Mouse (Mus musculus) adrenal gland, postnatal 36 days (tissue): ENCODE measurements around the gene Gm45844. TPM values are rescaled to one million over a fixed set of nuclear protein-coding genes. Genes with fewer than 3 reads are reported as not detected.
"Not testable (repeated sequence)": the region's sequence is repeated elsewhere in the genome, so short reads cannot be mapped to it uniquely, and the experiment has no call there.

Experiments used
- DNase-seq, 2 experiments: peaks; one replicate each; pipeline ENCODE4 v3.0.0; 2021; ENCODE audit warnings: mixed read lengths in 1 of 2
- long read RNA-seq, 2 experiments: library from polyadenylated mRNA; stranded (forward); transcript quantifications; one replicate each; pipeline ENCODE4 v2.0.0; 2021; ENCODE audit warnings: borderline sequencing depth in 2 of 2
- microRNA-seq: library from miRNA; unstranded; fragments of <30 nt; microRNA quantifications from one replicate; pipeline ENCODE4 v1.2.0, GENCODE M21; 2021
- total RNA-seq, 2 experiments: library from RNA; stranded (reverse); gene quantifications; 2 replicates each; pipeline ENCODE4 v1.2.3; 2021

Gm45844 gene
- total RNA-seq = 1 to 10 TPM; 2.6 to 4.0 TPM
- long read RNA-seq, experiment 1, partial matches to known transcripts = 0 of 4 reads
- long read RNA-seq, experiment 1, other reads (novel, unspliced or antisense) = 4 of 4 reads
- long read RNA-seq, experiment 2 = 0 reads

DNA sequence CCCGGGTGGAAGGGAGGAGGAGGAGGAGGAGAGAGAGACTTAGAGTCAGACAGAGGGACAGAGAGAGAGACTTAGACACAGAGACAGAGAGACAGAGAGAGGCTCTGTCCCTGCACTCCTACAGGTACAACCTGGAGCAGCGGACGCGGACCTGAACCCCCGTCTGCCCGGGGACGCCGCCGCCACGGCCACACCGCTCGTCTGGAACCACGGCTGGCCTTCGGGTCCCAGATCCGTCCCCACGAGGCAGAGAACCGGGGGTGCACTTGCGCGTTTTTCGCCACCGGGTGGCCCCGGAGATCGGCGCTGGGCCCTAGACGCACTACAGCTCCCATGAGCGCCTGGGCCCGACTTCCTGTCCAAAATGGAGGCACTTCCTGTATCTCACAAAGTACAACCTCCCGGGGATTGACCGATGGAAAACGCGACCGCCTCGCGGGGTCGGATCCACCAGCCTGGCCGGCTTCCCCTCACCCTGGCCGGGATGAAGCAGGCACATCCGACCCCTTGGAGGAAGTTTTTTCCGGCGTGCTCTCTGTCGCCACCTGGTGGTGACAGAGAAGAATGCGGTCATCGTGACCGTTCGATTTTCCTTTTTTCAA is at the start of gene Gm45844:
TSS of gene Gm45844 (minus strand) at position 324 of the 602 bp plus-strand sequence.
- peak; percentile 88 to 91 for DNase-seq

- peak; percentile 50 to 60 for DNase-seq
Observed at GRCm38 (mm10) chr7:7295595-7295994, 17.5 kb upstream of the Gm45844 start.

GRCm38 (mm10) chr7:7281383-7281782 is 3.3 kb upstream of the Gm45844 start:
- no peak for DNase-seq

DNA sequence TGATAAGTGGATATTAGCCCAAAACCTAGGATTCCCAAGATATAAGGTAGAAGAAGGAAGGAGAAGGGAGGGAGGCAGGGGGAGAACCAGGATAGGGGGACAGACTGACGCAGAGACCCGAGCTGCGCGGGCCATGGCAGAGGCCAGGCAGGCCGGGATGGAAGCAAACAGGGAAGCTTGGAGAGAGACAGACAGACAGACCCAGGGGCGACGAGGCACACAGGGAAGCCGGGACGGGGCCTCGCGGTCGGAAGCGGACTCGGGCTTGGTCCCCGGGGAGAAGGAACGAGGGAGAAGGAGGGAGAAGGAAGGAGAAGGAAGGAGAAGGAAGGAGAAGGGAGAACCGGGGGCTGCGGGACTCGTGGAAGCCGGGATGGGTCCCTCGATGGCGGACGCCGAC is 533 bp downstream of the Gm45844 start:
- peak; percentile 15 to 45 for DNase-seq

GRCm38 (mm10) chr7:7247228-7247627 is 30.9 kb downstream of the Gm45844 start, which contains the start of gene Vmn2r29:
Vmn2r29 (minus strand) TSS chr7:7247328.
- not testable (repeated sequence) for DNase-seq

DNA sequence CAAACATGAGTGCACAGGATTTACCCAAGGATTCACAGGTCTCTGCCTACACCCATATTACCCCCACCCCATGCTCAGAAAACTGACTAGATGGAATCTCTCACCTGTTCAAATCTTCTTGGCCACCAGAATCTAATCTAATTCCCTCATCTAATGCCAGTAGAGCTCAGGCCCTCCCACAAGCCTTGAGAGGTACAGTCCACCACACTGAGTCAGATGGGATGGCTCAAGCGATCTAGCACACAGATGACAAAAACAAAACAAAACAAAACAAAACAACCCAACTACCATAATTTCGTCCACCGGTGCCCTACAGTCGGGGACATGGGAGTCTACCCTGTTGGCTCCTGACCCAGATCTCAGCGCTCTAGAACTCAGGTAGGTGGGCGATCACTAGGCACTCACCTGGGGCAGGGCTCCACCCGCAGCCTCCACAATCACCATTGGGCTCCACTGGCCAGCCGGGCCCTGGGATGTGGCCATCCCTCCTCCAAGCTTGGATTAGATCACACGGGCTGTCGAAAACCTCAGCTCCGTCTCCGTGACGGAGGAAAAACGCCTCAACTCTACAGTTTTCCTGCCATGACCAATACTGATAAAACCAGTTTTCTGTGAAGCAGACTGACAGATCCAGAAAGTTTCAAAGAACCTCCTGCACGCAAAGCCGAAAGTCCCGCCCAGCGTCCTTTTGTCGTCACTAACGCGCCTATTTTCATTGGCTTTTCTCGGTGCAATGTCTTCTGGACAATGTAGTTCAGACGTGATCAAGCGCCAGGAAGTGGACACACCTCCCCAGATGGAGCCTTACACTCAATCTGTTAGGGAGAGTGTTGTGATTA is 68.6 kb downstream of the Gm45844 start, which contains the start of gene Zfp772:
TSS of gene Zfp772 (minus strand) at position 686 of the 839 bp plus-strand sequence.
- peak; percentile 25 to 53 for DNase-seq

DNA sequence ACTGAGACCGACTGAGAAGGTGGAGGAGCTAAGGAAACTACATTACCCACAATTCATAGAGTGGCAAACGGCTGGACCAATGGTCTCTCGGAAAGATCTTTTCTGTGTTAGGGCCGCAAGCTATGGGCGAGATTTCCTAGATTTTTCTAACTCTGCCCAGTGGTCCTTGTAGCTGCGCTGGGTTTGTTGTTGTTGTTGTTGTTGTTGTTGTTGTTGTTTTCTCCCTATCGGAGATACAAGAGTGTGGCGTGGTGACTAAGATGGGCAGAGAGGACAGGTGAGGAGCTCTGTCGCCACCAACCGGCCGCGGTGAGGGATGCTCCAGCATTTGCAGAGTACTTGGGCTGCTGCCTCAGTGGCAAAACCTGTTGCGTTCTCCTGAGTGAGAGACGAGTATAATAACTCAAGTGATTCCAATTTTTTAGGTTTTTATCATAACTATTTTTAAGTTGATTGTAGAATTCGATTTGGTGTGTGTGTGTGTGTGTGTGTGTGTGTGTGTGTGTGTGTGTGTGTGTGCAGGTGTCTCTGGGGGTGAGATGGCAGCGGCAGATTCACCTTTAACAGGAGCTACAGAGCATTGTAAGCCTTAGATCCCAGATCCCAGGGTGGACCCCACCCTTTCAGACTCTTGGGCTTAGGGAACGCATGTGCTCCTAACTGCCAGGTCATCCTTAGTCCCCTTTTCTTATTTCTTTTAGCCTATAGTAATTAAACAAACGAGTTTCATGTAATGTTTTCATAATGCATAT is 89.7 kb downstream of the Gm45844 start:
- peak; percentile 74 to 84 for DNase-seq

- DNase-seq = no peak
Observed at GRCm38 (mm10) chr7:7187417-7188190, 90.5 kb downstream of the Gm45844 start.

DNA sequence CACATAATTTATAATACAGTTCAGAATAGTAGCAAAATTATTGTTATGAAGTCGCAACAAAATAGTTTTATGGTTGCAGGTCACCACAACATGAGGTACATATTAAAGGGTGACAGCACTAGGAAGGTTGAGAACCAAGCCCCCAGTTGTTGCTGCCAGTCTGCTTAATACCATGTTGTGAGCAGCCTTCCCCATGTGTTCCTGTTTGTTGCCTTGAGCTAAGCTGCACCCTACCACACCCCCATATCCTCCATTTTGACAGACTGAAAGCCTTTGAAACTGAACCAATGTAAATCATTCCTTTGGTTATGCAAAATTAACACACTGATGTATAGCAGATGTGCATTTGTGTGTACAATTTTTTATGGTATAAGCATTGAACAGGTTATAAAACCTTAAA is 92.2 kb downstream of the Gm45844 start:
- no peak for DNase-seq

DNA sequence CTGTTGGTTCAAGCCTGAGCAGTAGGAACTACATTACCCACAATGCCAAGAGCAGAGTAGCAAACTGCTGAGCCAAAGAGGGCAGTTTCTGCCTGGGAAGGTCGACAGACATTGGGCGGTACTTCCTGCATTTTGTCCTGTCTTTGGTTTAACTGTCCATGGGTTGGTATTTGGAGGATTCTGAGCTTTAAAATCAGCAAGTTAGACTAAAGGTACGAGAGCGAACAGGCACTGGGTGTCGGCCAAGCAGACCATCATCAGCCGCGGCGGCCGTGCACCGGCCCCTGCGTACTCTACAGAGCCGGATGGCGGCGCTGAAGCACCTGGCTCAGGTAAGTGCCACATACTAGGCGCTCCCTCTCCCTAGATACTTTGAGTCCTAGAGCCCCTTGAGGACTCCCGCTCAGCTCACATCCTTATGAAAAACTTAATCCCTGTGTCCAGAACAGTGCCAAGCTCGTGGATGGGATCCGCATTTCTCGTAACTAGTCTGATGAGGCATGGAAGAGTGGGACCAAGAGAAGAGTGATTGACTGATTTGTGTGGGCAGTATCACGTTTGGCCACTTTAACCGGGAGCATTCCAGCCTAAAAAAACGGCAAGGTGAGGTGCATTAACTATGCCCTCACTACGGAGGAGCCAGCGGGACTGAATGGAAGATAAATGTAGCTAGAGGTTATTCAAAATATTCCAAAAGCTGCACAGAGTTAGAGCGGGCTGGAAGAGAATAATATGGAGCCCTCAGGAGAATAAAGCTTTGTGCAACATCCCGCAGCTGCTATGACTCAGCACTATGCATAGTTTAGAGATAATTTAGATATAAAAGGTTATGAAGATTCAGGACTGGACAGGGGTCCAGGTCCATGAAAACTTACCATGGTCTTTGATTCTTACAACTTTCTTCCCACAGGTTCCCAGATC is 106.6 kb downstream of the Gm45844 start, which contains the start of gene Zfp418:
TSS of gene Zfp418 (plus strand) at position 104 of the 921 bp plus-strand sequence.
- DNase-seq = peak; percentile 71 to 73

Small RNAs within 50 kb of the gene (microRNA-seq; reads per million reads assigned to microRNA genes)
- gene Mir5620 = 4.0 reads per million, percentile 11 among the genes with 10 or more reads in this experiment

Other genes starting within 250 kb of the Gm45844 start
- gene Zfp954, start 156.8 kb downstream of the Gm45844 start, total RNA-seq = 10 to 100 TPM; 12.8 to 14.0 TPM
- gene Zfp773, start 141.5 kb downstream of the Gm45844 start, total RNA-seq = under 1 TPM; 0.36 to 0.63 TPM
- gene Zfp418, start 107.0 kb downstream of the Gm45844 start, total RNA-seq = 1 to 10 TPM; 1.7 to 1.8 TPM
- 1 to 10 TPM; 3.9 to 4.5 TPM for gene Zfp772, start 68.3 kb downstream of the Gm45844 start, total RNA-seq
- gene Vmn2r29, start 31.0 kb downstream of the Gm45844 start, total RNA-seq = under 1 TPM; 0.26 to 0.43 TPM
- 10 to 100 TPM; 61.0 to 73.3 TPM for gene Clcn4, start 22.6 kb upstream of the Gm45844 start, total RNA-seq
- under 1 TPM; 0.20 to 0.36 TPM for gene Vmn2r30, start 59.3 kb upstream of the Gm45844 start, total RNA-seq
- 1 to 10 TPM in 1 of 2 experiments, not detected in 1; 1.8 TPM for gene Gm45783, start 96.3 kb upstream of the Gm45844 start, total RNA-seq
- gene Vmn2r31, start 121.4 kb upstream of the Gm45844 start, total RNA-seq = not detected
- not detected for gene Vmn2r32, start 201.7 kb upstream of the Gm45844 start, total RNA-seq